Mouse (Mus musculus) kidney, adult 9 months (tissue): ENCODE data around the gene Dpm3.

Experiments
- DNase-seq: peaks from one replicate; pipeline ENCODE4 v3.0.0; 2022

Dpm3 gene

GRCm38 (mm10) chr3:89298908-89299307 lies 39.8 kb downstream of the Dpm3 start:
- DNase-seq, result no peak

- DNase-seq, result peak; percentile 67
Observed at GRCm38 (mm10) chr3:89299499-89299898, 40.3 kb downstream of the Dpm3 start.

- DNase-seq, result peak; percentile 89
Observed at GRCm38 (mm10) chr3:89300071-89300470, 40.9 kb downstream of the Dpm3 start.

GRCm38 (mm10) chr3:89300514-89300913 lies 41.4 kb downstream of the Dpm3 start:
- no peak for DNase-seq

GRCm38 (mm10) chr3:89304440-89304839 lies 45.3 kb downstream of the Dpm3 start:
- no peak for DNase-seq

GRCm38 (mm10) chr3:89305105-89305504 lies 45.9 kb downstream of the Dpm3 start:
- no peak for DNase-seq

- DNase-seq, result peak; percentile 78
Observed at GRCm38 (mm10) chr3:89305551-89306325, 46.6 kb downstream of the Dpm3 start.

- DNase-seq, result peak; percentile 87
Observed at GRCm38 (mm10) chr3:89308089-89308488, 48.9 kb downstream of the Dpm3 start.

- DNase-seq, result no peak
Observed at GRCm38 (mm10) chr3:89314340-89314739, 55.2 kb downstream of the Dpm3 start.

GRCm38 (mm10) chr3:89314791-89315190 lies 55.6 kb downstream of the Dpm3 start:
- DNase-seq, result no peak

DNA sequence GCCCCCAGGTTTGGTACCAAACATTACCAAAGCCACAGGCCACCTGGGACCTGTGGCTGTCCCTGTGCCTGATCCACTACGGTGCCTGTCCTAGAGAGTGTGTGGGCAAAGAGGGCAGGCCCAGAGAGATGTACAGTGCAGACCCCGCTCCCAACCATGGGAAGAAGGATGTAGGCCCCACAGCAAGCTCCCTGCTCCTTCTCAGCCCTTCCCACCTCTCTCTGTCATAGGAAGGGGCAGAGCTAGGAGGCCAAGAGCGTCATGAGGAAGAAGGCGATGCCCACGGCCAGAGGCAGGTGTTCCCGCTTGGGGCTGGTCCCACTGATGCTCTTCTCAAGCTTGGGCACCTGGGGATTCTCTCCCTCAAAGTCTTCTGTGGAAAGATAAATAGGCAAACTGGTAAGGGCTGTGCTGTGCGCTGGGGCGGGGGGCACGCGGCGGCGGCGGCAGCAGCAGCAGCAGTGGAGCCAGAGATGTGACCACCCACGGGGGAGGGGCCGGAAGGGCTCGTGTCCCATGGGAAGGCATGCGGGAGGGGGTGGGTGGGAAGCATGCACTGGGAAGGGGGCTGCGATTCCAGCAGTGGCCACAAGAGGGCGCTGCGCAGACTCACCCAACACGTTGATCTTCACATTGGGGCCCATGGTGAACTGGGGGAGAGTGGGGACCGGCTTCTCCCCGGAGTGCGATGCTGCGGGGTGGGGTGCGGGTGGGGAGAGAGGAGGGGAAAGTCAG lies 56.2 kb downstream of the Dpm3 start:
- peak; percentile 79 for DNase-seq

- peak; percentile 30 for DNase-seq
Observed at GRCm38 (mm10) chr3:89315930-89316831, 57.0 kb downstream of the Dpm3 start.
